Mouse (Mus musculus): Measurements from ENCODE around the gene Gm16442.
"Not testable (repeated sequence)": the region's sequence is repeated elsewhere in the genome, so short reads cannot be mapped to it uniquely, and the experiment has no call there.

Gene Gm16442

DNA sequence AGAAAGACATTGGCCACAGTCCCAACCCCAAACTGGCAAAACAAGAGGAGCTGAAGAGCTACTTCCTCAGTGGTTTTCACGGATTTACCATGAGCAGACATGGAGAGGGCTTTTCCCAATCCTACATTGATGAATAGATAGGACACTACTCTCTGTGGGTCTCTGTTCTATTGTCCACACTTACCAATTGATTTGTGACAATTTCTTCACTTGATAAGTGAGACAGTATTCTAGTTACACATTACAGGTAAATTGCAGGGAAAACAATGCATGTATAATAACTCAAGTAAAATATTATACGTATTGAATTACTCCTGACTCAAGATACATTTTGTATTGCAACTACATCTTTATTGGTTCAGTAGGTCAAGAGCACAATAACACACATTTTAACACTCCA lies at the start of gene Gm16442:
Gm16442 (minus strand) TSS at position 101 of the 400 bp plus-strand sequence.
- DNase-seq (ENCODE audit: low spot score in 2 of 2) = not testable (repeated sequence)

DNA sequence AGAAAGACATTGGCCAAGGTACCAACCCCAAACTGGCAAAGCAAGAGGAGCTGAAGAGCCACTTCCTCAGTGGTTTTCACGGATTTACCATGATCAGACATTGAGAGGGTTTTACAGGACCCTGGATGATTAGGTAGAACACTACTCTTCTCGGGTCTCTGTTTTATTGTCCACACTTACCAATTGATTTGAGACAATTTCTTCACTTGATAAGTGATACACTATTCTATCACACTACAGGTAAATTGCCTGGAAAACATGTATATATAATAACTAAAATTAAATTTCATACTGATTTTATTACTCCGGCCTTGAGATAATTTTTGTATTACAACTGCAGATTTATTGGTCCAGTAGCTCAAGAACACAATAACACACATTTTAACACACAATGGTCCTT lies 45.9 kb upstream of the Gm16442 start, which contains the start of gene Vmn1r94:
Vmn1r94 (minus strand) TSS at position 101 of the 400 bp plus-strand sequence.
- DNase-seq (ENCODE audit: low spot score in 2 of 2) = not testable (repeated sequence)

DNA sequence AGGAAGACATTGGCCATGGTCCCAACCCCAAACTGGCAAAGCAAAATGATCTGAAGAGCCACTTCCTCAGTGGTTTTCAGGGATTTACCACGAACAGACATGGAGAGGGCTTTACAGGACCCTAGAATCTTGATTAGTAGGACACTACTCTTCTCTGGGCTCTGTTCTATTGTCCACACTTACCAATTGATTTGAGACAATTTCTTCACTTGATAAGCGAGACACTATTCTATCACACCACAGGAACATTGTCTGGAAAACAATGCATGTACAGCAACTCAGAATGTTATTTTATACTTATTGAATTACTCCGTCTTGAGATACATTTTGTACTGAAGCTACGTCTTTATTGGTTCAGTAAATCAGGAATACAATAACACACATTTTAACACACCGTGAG lies 16.6 kb upstream of the Gm16442 start, which contains the start of gene Vmn1r93:
Vmn1r93 (minus strand) TSS at position 101 of the 400 bp plus-strand sequence.
- not testable (repeated sequence) for DNase-seq (ENCODE audit: low spot score in 2 of 2)

DNA sequence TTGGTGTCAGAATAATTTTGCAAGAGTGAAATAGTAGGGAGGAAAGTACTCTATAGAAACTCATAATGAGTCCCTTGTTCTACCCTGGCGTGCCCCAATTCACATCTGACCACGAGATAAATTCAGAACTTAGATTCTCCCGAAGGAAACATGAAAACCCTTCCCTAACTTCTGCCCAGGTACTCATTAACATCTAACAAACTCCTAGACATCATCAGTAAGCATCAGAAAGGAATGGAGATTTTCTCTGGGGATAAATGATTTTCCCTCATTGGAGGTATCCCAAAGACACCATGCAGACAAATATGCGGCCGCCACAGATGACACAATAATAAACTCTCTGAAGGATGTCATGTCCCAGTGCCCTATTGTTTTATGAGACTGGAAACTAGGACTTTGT lies 23.0 kb downstream of the Gm16442 start, which contains the start of gene Vmn1r91:
Vmn1r91 (plus strand) TSS at position 301 of the 400 bp plus-strand sequence.
- not testable (repeated sequence) for DNase-seq (ENCODE audit: low spot score in 2 of 2)

DNA sequence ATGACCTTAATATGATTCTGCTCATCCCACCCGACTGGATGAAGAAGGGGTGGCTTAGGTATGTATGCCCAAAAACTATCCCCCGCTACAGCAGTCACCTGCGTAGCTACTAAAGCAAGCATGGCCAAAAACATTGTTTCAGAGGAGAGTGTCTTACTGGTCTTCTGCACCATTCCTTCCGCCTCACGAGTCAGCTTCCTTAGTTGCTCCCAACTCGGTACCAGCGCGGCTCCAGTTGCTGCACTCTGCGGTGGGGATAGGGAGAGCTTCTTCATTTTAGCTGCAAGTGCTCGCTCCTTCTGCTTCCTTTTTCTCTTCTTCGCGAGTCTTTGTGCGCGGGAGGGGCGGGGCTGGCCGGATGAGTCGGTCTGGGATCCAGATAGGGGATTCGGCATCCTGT lies 44.3 kb downstream of the Gm16442 start:
- not testable (repeated sequence) for DNase-seq (ENCODE audit: low spot score in 2 of 2)
